Mouse (Mus musculus) induced T-regulatory cell, adult 2 months (primary cell): ENCODE data around the gene Adprh.

Experiments
- DNase-seq: peaks from one replicate; pipeline ENCODE4 v3.0.0-alpha.2; 2012; ENCODE audit warnings: low read depth

Gene Adprh

GRCm38 (mm10) chr16:38442216-38442615 lies 10.3 kb downstream of the Adprh start:
- no peak for DNase-seq

GRCm38 (mm10) chr16:38441611-38442010 lies 10.9 kb downstream of the Adprh start:
- DNase-seq, result no peak

GRCm38 (mm10) chr16:38440403-38440802 lies 12.1 kb downstream of the Adprh start:
- DNase-seq, result no peak

GRCm38 (mm10) chr16:38439190-38439589 lies 13.3 kb downstream of the Adprh start:
- DNase-seq, result no peak

GRCm38 (mm10) chr16:38434295-38434795 lies 18.2 kb downstream of the Adprh start:
- DNase-seq, result no peak

- DNase-seq, result no peak
These were observed 19.0 kb downstream of the Adprh start for GRCm38 (mm10) chr16:38433514-38433913.

GRCm38 (mm10) chr16:38432498-38433425 lies 19.7 kb downstream of the Adprh start, which contains the start of gene Pla1a:
TSS of gene Pla1a (minus strand) at chr16:38433145.
- peak; percentile 15 for DNase-seq

- no peak for DNase-seq
These were observed 20.9 kb downstream of the Adprh start for GRCm38 (mm10) chr16:38431446-38432185.

GRCm38 (mm10) chr16:38425799-38426198 lies 26.7 kb downstream of the Adprh start:
- no peak for DNase-seq

- DNase-seq, result peak; percentile 12
These were observed 27.1 kb downstream of the Adprh start for GRCm38 (mm10) chr16:38425374-38425773.

- no peak for DNase-seq
These were observed 37.5 kb downstream of the Adprh start for GRCm38 (mm10) chr16:38414953-38415352.

- DNase-seq, result no peak
These were observed 44.1 kb downstream of the Adprh start for GRCm38 (mm10) chr16:38408416-38408815.

GRCm38 (mm10) chr16:38407584-38407983 lies 44.9 kb downstream of the Adprh start:
- peak; percentile 64 for DNase-seq

- peak; percentile 76 for DNase-seq
These were observed 45.8 kb downstream of the Adprh start for GRCm38 (mm10) chr16:38406708-38407107.

GRCm38 (mm10) chr16:38406293-38406692 lies 46.2 kb downstream of the Adprh start:
- no peak for DNase-seq

GRCm38 (mm10) chr16:38403639-38404038 lies 48.9 kb downstream of the Adprh start:
- DNase-seq, result peak; percentile 89

GRCm38 (mm10) chr16:38401468-38401867 lies 51.0 kb downstream of the Adprh start:
- DNase-seq, result no peak

- no peak for DNase-seq
These were observed 52.1 kb downstream of the Adprh start for GRCm38 (mm10) chr16:38400311-38400960.

- DNase-seq, result peak; percentile 73
These were observed 52.8 kb downstream of the Adprh start for GRCm38 (mm10) chr16:38399531-38400231.

- DNase-seq, result peak; percentile 58
These were observed 53.4 kb downstream of the Adprh start for GRCm38 (mm10) chr16:38399076-38399475.

GRCm38 (mm10) chr16:38398266-38398665 lies 54.2 kb downstream of the Adprh start:
- DNase-seq, result no peak
